Mouse (Mus musculus): ENCODE results near the gene Pnpla5. TPM values are rescaled to one million over a fixed set of nuclear protein-coding genes. Genes with fewer than 3 reads are reported as not detected.

Pnpla5 gene
- polyA plus RNA-seq (2014; fragmentation: Illumina TruSeq; extraction: RNeasy Lipid Tissue Mini Kit (QIAGEN cat#74804); ENCODE audit: low replicate concordance) = not detected

DNA sequence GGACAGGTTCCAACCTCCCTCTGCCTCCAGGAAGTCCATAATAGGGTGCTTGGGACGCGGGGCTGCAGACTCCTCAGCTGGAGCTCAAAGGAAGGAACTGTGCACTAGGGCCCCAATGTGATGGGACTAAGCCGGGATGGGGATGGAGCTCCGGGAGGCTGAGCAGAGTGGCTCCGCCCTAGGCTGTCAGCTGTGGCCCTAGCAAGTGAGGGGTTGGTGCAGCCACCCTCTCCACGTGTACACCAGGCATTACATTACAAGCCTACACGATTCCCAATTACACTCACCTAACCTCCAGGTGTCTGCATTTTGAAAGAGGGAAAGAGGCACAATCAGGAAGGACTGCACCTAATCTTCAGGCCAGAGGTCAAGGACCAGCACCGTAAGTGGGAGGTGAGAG lies at the start of gene Pnpla5:
Pnpla5 (minus strand) TSS at position 101 of the 400 bp plus-strand sequence.

DNA sequence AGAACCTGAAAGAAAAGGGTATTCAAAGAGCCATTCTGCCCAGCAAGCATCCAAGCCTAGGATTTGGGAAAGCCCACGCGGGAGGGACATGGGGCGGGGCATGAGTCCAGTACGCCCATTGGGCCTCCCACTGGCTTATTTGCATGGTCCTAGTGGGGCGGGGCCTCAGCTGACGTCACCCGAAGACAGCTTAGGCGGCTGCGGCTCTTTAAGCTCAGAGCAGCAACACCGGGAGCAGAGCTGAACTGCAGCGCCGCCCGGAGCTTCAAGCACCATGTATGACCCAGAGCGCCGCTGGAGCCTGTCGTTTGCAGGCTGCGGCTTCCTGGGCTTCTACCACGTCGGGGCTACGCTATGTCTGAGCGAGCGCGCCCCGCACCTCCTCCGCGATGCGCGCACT lies 44.6 kb upstream of the Pnpla5 start, which contains the start of gene Pnpla3:
Pnpla3 (plus strand) TSS at position 238 of the 400 bp plus-strand sequence.

DNA sequence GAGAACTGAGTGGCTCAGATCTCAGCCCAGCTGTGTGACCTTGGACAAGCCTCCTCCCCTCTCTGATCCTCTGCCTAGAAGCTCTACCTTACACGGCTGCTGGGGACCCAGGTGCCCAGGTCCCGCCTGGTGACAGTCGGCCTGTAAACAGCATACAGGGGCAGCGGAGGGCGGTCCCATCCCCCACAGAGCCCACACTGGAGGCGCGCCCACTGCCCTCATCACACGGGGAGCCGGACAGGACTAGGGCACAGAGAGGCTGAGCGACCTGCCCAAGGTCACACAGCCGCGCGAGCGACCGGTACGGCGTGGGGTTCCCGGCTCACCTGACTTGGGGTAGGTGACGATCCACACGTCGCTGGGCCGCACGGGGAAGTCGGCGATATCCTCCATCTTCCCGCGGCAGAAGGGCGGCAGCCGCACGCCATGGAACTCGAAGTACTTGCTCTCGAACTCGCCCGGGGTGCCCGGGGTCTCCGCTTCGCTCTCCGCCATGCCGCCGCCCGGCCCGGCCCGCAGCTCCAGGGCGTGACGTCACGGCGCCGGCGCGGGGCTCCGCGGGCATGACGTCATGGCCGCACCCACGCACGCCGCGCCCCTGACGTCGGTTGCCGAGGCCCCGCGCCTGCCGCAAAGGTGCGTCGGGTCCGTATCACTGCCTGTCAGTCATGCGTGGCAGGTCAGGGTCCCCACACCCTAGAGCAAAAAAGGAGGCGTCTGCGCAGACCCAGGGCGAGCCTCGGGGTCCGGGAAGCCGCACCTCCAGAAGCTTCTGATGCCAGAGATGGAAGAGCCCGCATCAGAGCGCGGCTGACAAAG lies 17.7 kb downstream of the Pnpla5 start, which contains the start of gene Sult4a1:
Sult4a1 (minus strand) TSS at position 650 of the 819 bp plus-strand sequence.

DNA sequence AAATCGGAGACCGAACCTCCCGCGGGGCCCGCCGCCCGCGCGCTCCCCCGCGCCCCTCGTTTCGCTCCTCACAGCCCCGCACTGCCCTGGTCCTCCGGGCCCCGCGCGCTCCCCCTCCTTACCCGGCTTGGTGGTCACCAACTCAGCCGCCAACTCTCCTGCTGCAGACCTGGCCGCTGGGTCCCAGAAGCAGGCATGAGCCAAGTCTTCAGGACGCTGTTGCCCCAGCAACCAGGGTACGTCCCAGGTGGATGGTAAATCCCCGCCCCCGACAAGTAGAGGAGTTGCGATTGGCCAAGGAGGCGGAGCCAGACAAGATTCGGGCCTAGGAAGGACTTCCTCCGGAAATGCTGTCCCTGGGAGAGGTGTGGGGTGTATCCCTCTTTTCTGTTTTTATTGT lies 57.8 kb downstream of the Pnpla5 start, which contains the start of gene Efcab6:
Efcab6 (minus strand) TSS at position 240 of the 400 bp plus-strand sequence.

Other genes starting within 250 kb of the Pnpla5 start
- gene Efcab6, start 57.8 kb downstream of the Pnpla5 start, polyA plus RNA-seq (2014; fragmentation: Illumina TruSeq; extraction: RNeasy Lipid Tissue Mini Kit (QIAGEN cat#74804); ENCODE audit: low replicate concordance) = not detected
- 0.30 TPM for gene Sult4a1, start 17.4 kb downstream of the Pnpla5 start, polyA plus RNA-seq (2014; fragmentation: Illumina TruSeq; extraction: RNeasy Lipid Tissue Mini Kit (QIAGEN cat#74804); ENCODE audit: low replicate concordance)
- gene Pnpla3, start 44.7 kb upstream of the Pnpla5 start, polyA plus RNA-seq (2014; fragmentation: Illumina TruSeq; extraction: RNeasy Lipid Tissue Mini Kit (QIAGEN cat#74804); ENCODE audit: low replicate concordance) = not detected
- gene Samm50, start 69.1 kb upstream of the Pnpla5 start, polyA plus RNA-seq (2014; fragmentation: Illumina TruSeq; extraction: RNeasy Lipid Tissue Mini Kit (QIAGEN cat#74804); ENCODE audit: low replicate concordance) = 33.3 TPM
- gene Parvb, start 108.9 kb upstream of the Pnpla5 start, polyA plus RNA-seq (2014; fragmentation: Illumina TruSeq; extraction: RNeasy Lipid Tissue Mini Kit (QIAGEN cat#74804); ENCODE audit: low replicate concordance) = 0.63 TPM
- gene Parvg, start 200.9 kb upstream of the Pnpla5 start, polyA plus RNA-seq (2014; fragmentation: Illumina TruSeq; extraction: RNeasy Lipid Tissue Mini Kit (QIAGEN cat#74804); ENCODE audit: low replicate concordance) = not detected